Mouse (Mus musculus) ES-E14 (cell line): ENCODE data around the gene Zbtb34. TPM values are rescaled to one million over a fixed set of nuclear protein-coding genes. Genes with fewer than 3 reads are reported as not detected.

ENCODE experiments used
- DNase-seq: peaks from one replicate; pipeline ENCODE4 v3.0.0-alpha.2; 2013; ENCODE audit warnings: low read depth, low spot score
- H3K27ac ChIP-seq: 2 replicates; pipeline ENCODE4 v1.5.1; 2012; ENCODE audit warnings: low read depth, mild to moderate bottlenecking, low read length, moderate library complexity, mixed read lengths; ENCODE audit not compliant: poor library complexity, insufficient read depth, severe bottlenecking
- H3K36me3 ChIP-seq: 2 replicates; pipeline ENCODE4 v1.6.1; 2012; ENCODE audit warnings: mild to moderate bottlenecking, low read length, moderate library complexity, mixed read lengths; ENCODE audit not compliant: control insufficient read depth, poor library complexity, insufficient read depth, severe bottlenecking
- H3K4me1 ChIP-seq, 2 experiments: fragments of 150-350 bp in 1 of 2; sonication (generic) in 1 of 2; 2 replicates each; pipeline ENCODE4 v1.6.1; 2012; ENCODE audit warnings: low read length in 2 of 2, mild to moderate bottlenecking in 1 of 2, mixed read lengths in 1 of 2; ENCODE audit not compliant: control insufficient read depth in 2 of 2, insufficient read depth in 2 of 2, poor library complexity in 1 of 2
- H3K4me3 ChIP-seq, 2 experiments: fragments of 150-350 bp in 1 of 2; sonication (generic) in 1 of 2; 2 replicates each; pipeline ENCODE4 v1.5.1; 2012; ENCODE audit warnings: low read length in 2 of 2, low read depth in 1 of 2, mild to moderate bottlenecking in 1 of 2, mixed read lengths in 1 of 2; ENCODE audit not compliant: insufficient read depth in 1 of 2, poor library complexity in 1 of 2, severe bottlenecking in 1 of 2
- H3K9ac ChIP-seq: 2 replicates; pipeline ENCODE4 v1.6.1; 2012; ENCODE audit warnings: low read depth, mild to moderate bottlenecking, low read length, mixed read lengths; ENCODE audit not compliant: poor library complexity, insufficient read depth, severe bottlenecking
- H3K9me3 ChIP-seq: fragments of 150-350 bp; sonication (generic); 2 replicates; pipeline ENCODE4 v1.6.1; 2012; ENCODE audit warnings: low read depth, mild to moderate bottlenecking, low read length; ENCODE audit not compliant: control insufficient read depth, insufficient read depth
- CHD2 ChIP-seq: IDR thresholded peaks from 2 replicates; pipeline ENCODE4 v1.6.1; 2014; ENCODE audit warnings: mild to moderate bottlenecking, low read depth, low read length, inconsistent platforms
- HCFC1 ChIP-seq: IDR thresholded peaks from 2 replicates; pipeline ENCODE4 v1.6.1; 2012; ENCODE audit warnings: low read length, inconsistent platforms, borderline replicate concordance; ENCODE audit not compliant: insufficient read depth
- MAFK ChIP-seq: IDR thresholded peaks from 2 replicates; pipeline ENCODE4 v1.6.1; 2014; ENCODE audit warnings: mild to moderate bottlenecking, low read depth, low read length, inconsistent platforms; ENCODE audit not compliant: insufficient read depth
- ZC3H11A ChIP-seq: IDR thresholded peaks from 2 replicates; pipeline ENCODE4 v1.6.1; 2012; ENCODE audit warnings: low read depth, mild to moderate bottlenecking, inconsistent platforms, low read length, borderline replicate concordance
- ZNF384 ChIP-seq: IDR thresholded peaks from 2 replicates; pipeline ENCODE4 v1.6.1; 2012; ENCODE audit warnings: low read depth, low read length, inconsistent platforms
- in situ Hi-C, 2 experiments: fragments of 600-800 bp; cut with MboI; formaldehyde crosslinking; loops; one replicate each; pipeline ENCODE4 v1.15.1; 2025; ENCODE audit warnings: low sequenced_read_pairs in 2 of 2, inconsistent platforms in 1 of 2; ENCODE audit not compliant: unreplicated experiment in 2 of 2
- total RNA-seq: library from RNA; depleted of rRNA; stranded (reverse); fragments of 300-350 nt; gene quantifications from 2 replicates; pipeline ENCODE4 v1.2.3, GENCODE M21; 2012

The Zbtb34 gene
- total RNA-seq, 1 experiment: 13.4 TPM

DNA sequence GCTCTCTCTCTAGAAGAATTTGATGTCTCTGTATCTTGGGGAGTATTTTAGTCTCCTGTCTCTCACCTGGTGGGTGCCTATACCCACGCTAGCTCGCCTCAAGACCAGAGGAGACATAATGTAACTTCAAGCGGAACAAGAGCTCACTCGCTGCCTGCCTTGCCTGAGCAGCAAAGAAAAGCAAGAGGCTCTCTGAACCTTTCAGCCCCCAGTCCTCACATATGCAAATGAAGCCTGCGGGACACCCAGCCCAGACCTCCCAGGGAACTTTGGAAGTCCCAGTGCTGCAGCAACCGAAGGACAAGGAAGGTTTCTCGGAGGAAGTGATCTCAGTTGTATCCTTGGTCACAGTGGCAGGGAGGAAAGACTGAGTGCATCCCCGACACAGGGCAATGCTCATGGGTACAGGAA is 8.4 kb upstream of the Zbtb34 start:
- Histone ChIP-seq H3K4me1 (peaks cover 25 to 46% of the 10 kb centered on the region in 2 experiments), H3K9me3 (no peaks in the 10 kb centered on the region), H3K27ac (peak overlapping the region; percentile 98), H3K36me3 (no peaks in the 10 kb centered on the region), H3K9ac (peak overlapping the region; percentile 72), H3K4me3 (peak overlapping the region; percentile 42 to 47)
- TF ChIP-seq ZNF384: no peak
- peak; percentile 47; the same call in 1 of the 2 replicates for TF ChIP-seq HCFC1
- peak; percentile 85 for DNase-seq
- in situ Hi-C loops: no loop called here

- Histone ChIP-seq H3K36me3 (no peaks in the 10 kb centered on the region), H3K27ac (peak overlapping the region; percentile 98; the same call in 1 of the 2 replicates), H3K4me1 (peaks cover 20 to 40% of the 10 kb centered on the region in 2 experiments), H3K9ac (peak overlapping the region; percentile 15; the same call in 1 of the 2 replicates), H3K4me3 (no peak overlapping the region), H3K9me3 (no peaks in the 10 kb centered on the region)
- DNase-seq: peak; percentile 64
- in situ Hi-C loops: no loop called here
- TF ChIP-seq ZC3H11A (no peak), HCFC1 (no peak), ZNF384 (no peak), CHD2 (no peak), MAFK (no peak)
Measured at GRCm38 (mm10) chr2:33438377-33438776, 7.3 kb upstream of the Zbtb34 start.

DNA sequence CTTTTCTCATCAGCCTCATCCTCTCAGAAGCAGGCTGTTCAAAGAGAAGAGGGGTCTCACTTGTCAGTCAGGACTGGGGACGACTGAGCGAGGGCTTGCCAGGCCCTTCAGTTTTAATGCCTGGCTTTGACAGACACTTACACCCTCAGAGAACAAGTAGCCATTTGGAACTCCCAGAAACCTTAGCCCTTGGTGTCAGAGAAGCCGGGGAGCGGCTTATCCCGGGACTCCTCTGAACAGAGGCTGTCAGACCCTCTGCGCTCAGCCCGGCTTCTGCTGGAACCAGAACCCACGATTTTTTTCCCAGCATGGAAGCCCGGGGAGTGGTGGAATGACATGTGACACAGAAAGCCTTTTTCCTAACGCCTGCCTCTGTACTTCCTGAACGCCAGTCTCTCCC is 6.1 kb upstream of the Zbtb34 start:
- DNase-seq: no peak
- no peak overlapping the region for H3K4me3 ChIP-seq
- H3K9me3 ChIP-seq: no peaks in the 10 kb centered on the region
- in situ Hi-C loops: no loop called here
- TF ChIP-seq HCFC1 (no peak), CHD2 (no peak), ZNF384 (no peak), MAFK (no peak), ZC3H11A (no peak)
- H3K9ac ChIP-seq: peak overlapping the region; percentile 7; the same call in 1 of the 2 replicates
- H3K36me3 ChIP-seq: no peaks in the 10 kb centered on the region
- peak overlapping the region; percentile 50; the same call in 1 of the 2 replicates for H3K27ac ChIP-seq
- peaks cover 11 to 35% of the 10 kb centered on the region in 2 experiments for H3K4me1 ChIP-seq

DNA sequence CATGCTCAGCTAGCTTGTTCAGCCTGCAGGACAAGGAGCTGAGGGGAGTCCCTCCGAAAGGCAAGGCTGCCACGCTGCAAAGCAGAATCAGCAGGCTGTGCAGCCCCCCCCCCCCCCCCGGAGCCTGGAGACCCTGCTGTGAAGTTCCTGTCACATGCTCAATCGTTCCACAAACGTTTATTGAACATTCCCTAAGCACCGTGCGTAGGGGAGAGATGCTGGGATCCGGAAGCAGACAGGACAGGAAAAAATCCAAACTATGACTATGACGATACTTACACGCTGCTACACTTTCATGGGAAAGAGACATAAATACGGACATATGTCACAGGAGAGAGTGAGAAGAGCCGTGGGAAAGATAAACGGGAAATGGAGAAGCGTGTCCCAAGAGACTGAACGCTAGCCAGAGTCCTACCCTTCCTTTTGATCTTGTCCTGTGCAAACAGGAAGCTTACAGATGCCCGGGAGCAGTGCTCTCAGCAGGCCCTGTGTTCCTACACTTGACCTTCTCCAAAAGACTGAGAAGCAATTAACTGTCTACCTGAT is 5.0 kb upstream of the Zbtb34 start:
- no peaks in the 10 kb centered on the region for H3K9me3 ChIP-seq
- peaks cover 13 to 35% of the 10 kb centered on the region in 2 experiments for H3K4me1 ChIP-seq
- DNase-seq: peak; percentile 38
- TF ChIP-seq HCFC1: no peak
- no peak for TF ChIP-seq ZNF384
- TF ChIP-seq MAFK: no peak
- TF ChIP-seq CHD2: no peak
- no peak for TF ChIP-seq ZC3H11A
- H3K36me3 ChIP-seq: no peaks in the 10 kb centered on the region
- peak overlapping the region in 1 of 2 experiments; percentile 22; a peak in 1 of 4 replicates for H3K4me3 ChIP-seq
- peak overlapping the region; percentile 50 for H3K27ac ChIP-seq
- in situ Hi-C loops: no loop called here
- peak overlapping the region; percentile 29; the same call in 1 of the 2 replicates for H3K9ac ChIP-seq
